Mouse (Mus musculus): ENCODE results near the gene Olfr618. TPM values are rescaled to one million over a fixed set of nuclear protein-coding genes. Genes with fewer than 3 reads are reported as not detected.

The Olfr618 gene
- polyA plus RNA-seq (2012; rRNA removed): not detected in 2 replicates

DNA sequence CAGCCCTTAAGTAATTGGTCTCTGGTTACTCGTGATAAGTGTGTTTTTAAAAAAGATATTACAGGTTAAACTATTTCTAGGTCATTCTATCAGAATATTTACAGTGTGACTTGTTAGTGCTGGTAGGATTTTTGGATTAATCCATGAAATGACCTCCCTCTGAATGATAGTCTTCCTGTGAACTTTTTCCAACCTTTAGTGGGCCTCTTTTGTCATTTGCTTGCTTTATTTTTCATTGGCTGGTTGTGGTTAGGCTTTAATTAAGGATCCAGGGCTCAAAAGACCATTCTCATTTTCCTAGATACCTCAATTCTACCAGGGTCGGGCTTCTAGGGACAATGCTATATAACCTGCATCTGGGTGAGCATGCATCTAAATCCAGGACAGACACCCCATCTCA is at the start of gene Olfr618:
TSS of gene Olfr618 (plus strand) at position 301 of the 400 bp plus-strand sequence.

DNA sequence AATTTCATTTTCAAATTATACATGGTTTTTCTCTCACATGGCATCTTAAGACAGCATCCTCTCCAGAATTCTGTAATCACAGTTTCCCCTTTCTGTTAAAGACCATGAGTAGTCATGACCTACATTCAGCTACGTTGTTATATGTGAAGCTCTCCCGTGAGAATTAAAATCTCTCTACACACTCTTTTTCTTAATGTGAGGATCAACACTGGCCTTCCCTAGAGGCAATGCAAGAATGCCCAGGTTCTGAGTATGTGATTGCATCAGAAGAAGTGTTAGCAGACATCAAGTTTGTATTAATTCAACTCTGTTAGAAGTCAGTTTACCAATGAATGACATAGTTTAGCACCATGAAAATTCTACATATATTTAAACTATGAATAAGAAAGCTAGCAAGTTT is 47.3 kb upstream of the Olfr618 start, which contains the start of gene Olfr612:
TSS of gene Olfr612 (minus strand) at position 101 of the 400 bp plus-strand sequence.

DNA sequence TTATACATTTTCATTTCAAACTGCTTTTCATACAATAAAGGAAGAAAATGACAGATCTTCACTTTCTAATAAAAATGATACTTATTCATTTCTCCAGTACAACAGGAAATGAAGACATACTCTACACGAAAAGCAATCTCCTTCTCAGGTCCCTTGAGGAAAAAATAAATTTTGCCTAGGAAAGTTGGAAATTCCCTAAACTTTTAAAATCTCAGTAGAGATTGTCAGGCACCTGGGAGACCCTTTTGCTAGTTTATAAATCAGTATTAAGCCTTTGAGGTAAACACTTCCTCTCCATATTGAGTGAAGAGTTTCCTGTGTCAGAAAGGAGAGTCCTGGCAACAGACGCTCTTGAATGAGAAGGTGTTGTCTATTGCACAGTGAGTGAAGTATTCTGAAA is 42.1 kb upstream of the Olfr618 start, which contains the start of gene Olfr613:
TSS of gene Olfr613 (plus strand) at position 301 of the 400 bp plus-strand sequence.

DNA sequence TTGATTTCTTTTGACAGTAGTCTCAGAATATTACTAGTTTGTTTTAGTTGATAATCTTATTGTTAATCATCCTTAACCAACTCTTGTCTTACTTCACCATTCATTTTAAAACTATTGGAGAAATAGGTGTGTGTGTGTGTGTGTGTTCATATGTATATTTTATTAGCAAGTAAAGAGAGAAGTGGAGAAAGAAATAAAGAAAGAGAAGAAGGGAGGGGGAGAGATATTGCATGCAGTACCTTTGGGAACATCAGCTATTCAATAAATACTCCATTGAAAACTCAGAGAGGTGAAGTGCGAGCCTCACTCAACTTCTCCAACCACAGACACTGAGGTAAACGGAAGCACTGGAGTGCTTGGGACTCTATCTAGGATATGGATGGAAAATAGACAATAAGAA is 34.1 kb upstream of the Olfr618 start, which contains the start of gene Olfr615:
TSS of gene Olfr615 (plus strand) at position 301 of the 400 bp plus-strand sequence.

DNA sequence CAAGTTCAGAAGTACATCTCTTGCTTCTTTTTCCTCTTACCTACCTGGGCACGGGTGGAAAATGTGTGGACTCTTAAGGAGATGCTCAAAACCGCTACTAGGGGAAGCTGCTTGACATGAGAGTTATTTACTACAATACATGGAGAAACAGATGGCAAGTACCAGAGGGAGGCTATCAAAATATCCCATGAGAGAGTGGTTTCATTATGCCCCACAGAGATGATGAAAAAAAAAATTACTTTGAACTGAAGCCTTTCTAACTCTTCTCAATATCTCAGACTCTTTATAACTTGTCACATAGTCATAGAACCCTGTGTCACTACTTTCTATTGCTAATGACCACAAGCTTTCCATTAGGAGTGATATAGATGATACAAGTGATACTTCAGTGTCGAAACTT is 20.9 kb upstream of the Olfr618 start, which contains the start of gene Olfr616:
TSS of gene Olfr616 (minus strand) at position 101 of the 400 bp plus-strand sequence.

DNA sequence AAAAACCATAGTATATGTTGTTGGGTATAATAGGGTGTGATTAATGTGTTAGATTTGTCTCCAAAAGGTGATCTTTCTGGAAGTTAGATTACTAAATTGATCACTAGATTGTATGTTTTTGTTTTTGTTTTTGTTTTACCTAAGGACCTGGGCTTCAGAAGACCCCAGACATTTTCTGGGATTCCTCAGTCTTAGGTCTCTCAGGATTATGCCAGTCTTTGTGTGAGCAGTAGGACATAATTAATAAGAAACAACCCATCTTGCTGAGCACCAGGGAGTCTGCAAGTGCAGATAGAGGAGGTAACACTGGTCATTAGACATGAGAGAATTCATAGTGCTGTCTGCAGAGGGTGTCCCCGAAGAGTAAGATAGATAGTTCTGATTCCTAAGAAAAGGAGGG is 17.1 kb upstream of the Olfr618 start, which contains the start of gene Olfr617:
TSS of gene Olfr617 (plus strand) at position 301 of the 400 bp plus-strand sequence.

DNA sequence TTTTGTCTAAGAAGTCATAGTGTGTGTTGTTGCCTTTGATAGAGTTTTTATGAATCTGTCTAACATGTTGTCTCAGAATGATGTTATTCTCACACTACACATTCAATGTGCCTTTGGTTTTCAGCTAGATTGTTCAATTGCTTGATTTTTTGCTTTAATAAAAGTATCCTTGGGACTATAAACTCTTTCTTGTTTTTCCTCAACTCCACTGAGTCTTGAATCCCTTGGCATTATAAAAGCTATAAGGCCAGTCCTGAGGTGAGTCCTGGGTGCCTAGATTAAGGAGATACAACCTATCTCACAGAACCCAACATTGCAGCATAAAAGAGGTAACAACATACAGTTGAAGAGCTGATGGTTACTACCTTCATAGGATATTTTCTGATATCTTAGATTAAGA is 10.4 kb downstream of the Olfr618 start, which contains the start of gene Olfr619:
TSS of gene Olfr619 (plus strand) at position 301 of the 400 bp plus-strand sequence.

DNA sequence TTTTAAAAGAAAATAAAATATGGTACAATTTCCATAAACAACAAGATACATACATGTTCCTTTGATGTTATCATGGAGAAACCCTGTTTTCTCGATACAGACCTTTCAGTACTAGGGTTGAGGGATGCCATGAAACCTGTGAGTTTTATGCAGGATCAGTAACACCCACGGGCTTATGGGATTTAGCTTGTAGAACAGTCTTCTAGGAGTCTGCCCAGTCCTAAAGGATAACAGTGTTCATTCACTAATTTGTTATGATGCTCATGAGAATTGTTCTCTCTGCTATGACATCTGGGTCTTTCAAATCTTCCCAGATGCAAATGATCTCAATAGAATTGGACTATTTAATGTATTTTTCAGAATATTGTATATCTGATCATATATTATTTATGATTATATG is 22.5 kb downstream of the Olfr618 start, which contains the start of gene Olfr620:
TSS of gene Olfr620 (minus strand) at position 101 of the 400 bp plus-strand sequence.

DNA sequence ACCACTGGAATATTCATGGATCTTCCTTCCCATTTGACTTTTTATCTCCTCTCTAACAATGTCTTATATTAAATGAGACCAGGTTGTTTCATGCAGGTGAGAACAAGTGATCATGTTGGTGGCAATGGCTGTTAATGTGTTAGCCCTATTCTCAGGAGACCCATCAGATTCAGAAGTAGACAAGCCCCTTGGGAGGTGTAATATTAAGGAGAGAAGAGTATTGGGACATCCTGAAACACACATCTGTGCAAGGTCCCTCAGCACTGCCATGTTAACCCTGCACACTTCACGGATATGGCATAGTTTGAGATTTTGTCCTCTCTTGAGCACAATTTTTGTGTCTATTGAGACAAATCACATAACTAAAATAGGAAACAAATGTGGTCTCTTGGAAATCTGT is 52.7 kb downstream of the Olfr618 start, which contains the start of gene Olfr622:
TSS of gene Olfr622 (minus strand) at position 101 of the 400 bp plus-strand sequence.

Other genes with a start within 250 kb of the Olfr618 start
- gene Olfr600, start 240.4 kb upstream of the Olfr618 start, polyA plus RNA-seq (2012; rRNA removed): not detected in 2 replicates
- not detected in 2 replicates for gene Olfr601, start 227.4 kb upstream of the Olfr618 start, polyA plus RNA-seq (2012; rRNA removed)
- gene Olfr603, start 203.9 kb upstream of the Olfr618 start, polyA plus RNA-seq (2012; rRNA removed): not detected in 2 replicates
- 0.07 TPM in 1 of 2 replicates, not detected in the other for gene Usp17lc, start 175.0 kb upstream of the Olfr618 start, polyA plus RNA-seq (2012; rRNA removed)
- gene Olfr605, start 144.7 kb upstream of the Olfr618 start, polyA plus RNA-seq (2012; rRNA removed): not detected in 2 replicates
- not detected in 2 replicates for gene Olfr606, start 141.1 kb upstream of the Olfr618 start, polyA plus RNA-seq (2012; rRNA removed)
- not detected in 2 replicates for gene Olfr607, start 126.0 kb upstream of the Olfr618 start, polyA plus RNA-seq (2012; rRNA removed)
- gene Olfr608, start 120.2 kb upstream of the Olfr618 start, polyA plus RNA-seq (2012; rRNA removed): not detected in 2 replicates
- gene Olfr609, start 92.0 kb upstream of the Olfr618 start, polyA plus RNA-seq (2012; rRNA removed): not detected in 2 replicates
- not detected in 2 replicates for gene Olfr610, start 78.0 kb upstream of the Olfr618 start, polyA plus RNA-seq (2012; rRNA removed)
- not detected in 2 replicates for gene Olfr611, start 69.3 kb upstream of the Olfr618 start, polyA plus RNA-seq (2012; rRNA removed)
- gene Olfr612, start 47.4 kb upstream of the Olfr618 start, polyA plus RNA-seq (2012; rRNA removed): not detected in 2 replicates
- gene Olfr613, start 42.0 kb upstream of the Olfr618 start, polyA plus RNA-seq (2012; rRNA removed): not detected in 2 replicates
- gene Olfr615, start 34.0 kb upstream of the Olfr618 start, polyA plus RNA-seq (2012; rRNA removed): not detected in 2 replicates
- not detected in 2 replicates for gene Olfr616, start 21.0 kb upstream of the Olfr618 start, polyA plus RNA-seq (2012; rRNA removed)
- not detected in 2 replicates for gene Olfr617, start 17.0 kb upstream of the Olfr618 start, polyA plus RNA-seq (2012; rRNA removed)
- gene Olfr619, start 10.5 kb downstream of the Olfr618 start, polyA plus RNA-seq (2012; rRNA removed): not detected in 2 replicates
- gene Olfr620, start 22.4 kb downstream of the Olfr618 start, polyA plus RNA-seq (2012; rRNA removed): not detected in 2 replicates
- not detected in 2 replicates for gene Olfr622, start 52.6 kb downstream of the Olfr618 start, polyA plus RNA-seq (2012; rRNA removed)
- gene Olfr623, start 73.6 kb downstream of the Olfr618 start, polyA plus RNA-seq (2012; rRNA removed): not detected in 2 replicates
- not detected in 2 replicates for gene Olfr624, start 81.1 kb downstream of the Olfr618 start, polyA plus RNA-seq (2012; rRNA removed)
- not detected in 2 replicates for gene Olfr625-ps1, start 92.6 kb downstream of the Olfr618 start, polyA plus RNA-seq (2012; rRNA removed)
- not detected in 2 replicates for gene Olfr243, start 124.6 kb downstream of the Olfr618 start, polyA plus RNA-seq (2012; rRNA removed)
- gene Olfr628, start 140.3 kb downstream of the Olfr618 start, polyA plus RNA-seq (2012; rRNA removed): not detected in 2 replicates
- not detected in 2 replicates for gene Olfr629, start 154.8 kb downstream of the Olfr618 start, polyA plus RNA-seq (2012; rRNA removed)
- gene Olfr630, start 167.2 kb downstream of the Olfr618 start, polyA plus RNA-seq (2012; rRNA removed): not detected in 2 replicates
- gene Olfr69, start 181.5 kb downstream of the Olfr618 start, polyA plus RNA-seq (2012; rRNA removed): not detected in 2 replicates
- not detected in 2 replicates for gene Olfr68, start 189.6 kb downstream of the Olfr618 start, polyA plus RNA-seq (2012; rRNA removed)
- gene Olfr67, start 201.7 kb downstream of the Olfr618 start, polyA plus RNA-seq (2012; rRNA removed): not detected in 2 replicates
- 36.7 and 60.5 TPM in 2 replicates for gene Hbb-bt, start 223.9 kb downstream of the Olfr618 start, polyA plus RNA-seq (2012; rRNA removed)
- gene Hbb-bs, start 238.0 kb downstream of the Olfr618 start, polyA plus RNA-seq (2012; rRNA removed): 349 and 591 TPM in 2 replicates